Mouse (Mus musculus) lung, adult 2 months (tissue): ENCODE measurements around the gene Ccdc80.

ENCODE experiments used
- CTCF ChIP-seq: fragments of 200-500 bp; IDR thresholded peaks from 2 replicates; pipeline ENCODE4 v1.5.1; 2011; ENCODE audit warnings: mild to moderate bottlenecking, low read length, control low read depth; ENCODE audit not compliant: insufficient read depth
- POLR2A ChIP-seq: fragments of 200-500 bp; IDR thresholded peaks from 2 replicates; pipeline ENCODE4 v1.6.1; 2011; ENCODE audit warnings: low read depth, mild to moderate bottlenecking, control low read depth, low read length, borderline replicate concordance; ENCODE audit errors: extremely low read depth

DNA sequence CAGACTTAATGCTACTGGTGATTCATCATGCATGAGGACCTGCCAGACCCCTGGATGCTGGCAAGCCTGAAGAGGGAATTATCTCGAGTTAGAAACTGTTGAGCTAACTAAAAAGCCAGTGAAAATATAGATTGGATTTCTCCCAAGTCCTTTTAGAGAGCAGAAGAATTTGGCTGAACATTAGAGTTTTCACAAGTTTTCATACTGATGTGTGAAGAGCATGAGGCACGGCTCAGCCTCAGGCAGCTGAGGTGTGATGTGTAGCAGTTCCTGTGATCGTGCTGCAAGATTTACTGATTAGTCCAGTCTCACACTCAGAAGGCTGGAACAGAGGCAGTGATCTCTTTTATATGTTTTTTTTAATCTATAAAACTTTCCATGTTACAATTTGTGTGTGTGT, 11.8 kb downstream of the Ccdc80 start:
- no peak for TF ChIP-seq POLR2A
- TF ChIP-seq CTCF: no peak
